Mouse (Mus musculus) MEL (cell line): ENCODE data around the gene Chd3. TPM values are rescaled to one million over a fixed set of nuclear protein-coding genes. Genes with fewer than 3 reads are reported as not detected.

Experiments used
- DNase-seq: peaks from one replicate; pipeline ENCODE4 v3.0.0; 2011; ENCODE audit warnings: low read depth, low spot score
- H3K27ac ChIP-seq: 2 replicates; pipeline ENCODE4 v1.5.1; 2012; ENCODE audit warnings: low read depth, mild to moderate bottlenecking, control low read depth, low read length, moderate library complexity; ENCODE audit not compliant: control insufficient read depth
- H3K27me3 ChIP-seq, 2 experiments: fragments of 150-350 bp in 1 of 2; sonication (generic) in 1 of 2; 2 replicates each; pipeline ENCODE4 v1.6.1; 2012; ENCODE audit warnings: low read length in 2 of 2, mild to moderate bottlenecking in 2 of 2, improper control_type of control experiment in 1 of 2, moderate library complexity in 1 of 2; ENCODE audit not compliant: insufficient read depth in 2 of 2, control insufficient read depth in 1 of 2
- H3K36me3 ChIP-seq, 2 experiments: 2 replicates each; pipeline ENCODE4 v1.6.1; 2012 to 2014; ENCODE audit warnings: low read length in 2 of 2, improper control_type of control experiment in 1 of 2, inconsistent platforms in 1 of 2, mild to moderate bottlenecking in 1 of 2; ENCODE audit not compliant: insufficient read depth in 2 of 2, control insufficient read depth in 1 of 2
- H3K4me1 ChIP-seq, 2 experiments: fragments of 150-350 bp in 1 of 2; sonication (generic) in 1 of 2; 2 replicates each; pipeline ENCODE4 v1.6.1; 2012; ENCODE audit warnings: low read length in 2 of 2, improper control_type of control experiment in 1 of 2, mild to moderate bottlenecking in 1 of 2; ENCODE audit not compliant: insufficient read depth in 2 of 2, control insufficient read depth in 1 of 2
- H3K4me3 ChIP-seq, 2 experiments: fragments of 150-350 bp in 1 of 2; sonication (generic) in 1 of 2; 2 replicates each; pipeline ENCODE4 v1.5.1; 2012; ENCODE audit warnings: low read depth in 2 of 2, low read length in 2 of 2, mild to moderate bottlenecking in 2 of 2, moderate library complexity in 2 of 2, control low read depth in 1 of 2, improper control_type of control experiment in 1 of 2; ENCODE audit not compliant: control insufficient read depth in 1 of 2, insufficient read depth in 1 of 2
- H3K79me2 ChIP-seq: 2 replicates; pipeline ENCODE4 v1.6.1; 2012; ENCODE audit warnings: mild to moderate bottlenecking, low read length, moderate library complexity; ENCODE audit not compliant: control insufficient read depth, poor library complexity, insufficient read depth
- H3K9ac ChIP-seq: 2 replicates; pipeline ENCODE4 v1.6.1; 2012; ENCODE audit warnings: low read depth, mild to moderate bottlenecking, control low read depth, low read length, moderate library complexity; ENCODE audit not compliant: control insufficient read depth, poor library complexity, severe bottlenecking
- H3K9me3 ChIP-seq: fragments of 150-350 bp; sonication (generic); replicated peaks from 2 replicates; pipeline ENCODE4 v1.6.1; 2012; ENCODE audit warnings: mild to moderate bottlenecking, low read length, improper control_type of control experiment, moderate library complexity; ENCODE audit not compliant: insufficient read depth
- CHD1 ChIP-seq: IDR thresholded peaks from 2 replicates; pipeline ENCODE4 v1.6.1; 2012; ENCODE audit warnings: low read depth, mild to moderate bottlenecking, inconsistent platforms, low read length, improper control_type of control experiment
- CTCF ChIP-seq, 3 experiments: IDR thresholded peaks in 2 of 3; conservative IDR thresholded peaks in 1 of 3; 2 replicates each; pipeline ENCODE4 v1.5.1; 2011 to 2012; ENCODE audit warnings: low read length in 3 of 3, low read depth in 2 of 3, mild to moderate bottlenecking in 2 of 3, improper control_type of control experiment in 1 of 3, inconsistent platforms in 1 of 3, mixed read lengths in 1 of 3, moderate library complexity in 1 of 3; ENCODE audit not compliant: control insufficient read depth in 1 of 3, insufficient read depth in 1 of 3, poor library complexity in 1 of 3, severe bottlenecking in 1 of 3
- E2F4 ChIP-seq: IDR thresholded peaks from 2 replicates; pipeline ENCODE4 v1.6.1; 2011; ENCODE audit warnings: low read depth, low read length, improper control_type of control experiment, borderline replicate concordance
- ELF1 ChIP-seq: IDR thresholded peaks from 2 replicates; pipeline ENCODE4 v1.6.1; 2014; ENCODE audit warnings: low read depth, mild to moderate bottlenecking, inconsistent platforms, low read length, improper control_type of control experiment, moderate library complexity
- EP300 ChIP-seq, 2 experiments: IDR thresholded peaks; 2 replicates each; pipeline ENCODE4 v1.6.1; 2011; ENCODE audit warnings: improper control_type of control experiment in 2 of 2, low read length in 2 of 2, low read depth in 1 of 2, mild to moderate bottlenecking in 1 of 2
- ETS1 ChIP-seq: IDR thresholded peaks from 2 replicates; pipeline ENCODE4 v1.6.1; 2012; ENCODE audit warnings: low read depth, mild to moderate bottlenecking, inconsistent platforms, low read length, improper control_type of control experiment, moderate library complexity
- GABPA ChIP-seq: IDR thresholded peaks from 2 replicates; pipeline ENCODE4 v1.6.1; 2012; ENCODE audit warnings: low read depth, mild to moderate bottlenecking, inconsistent platforms, low read length, improper control_type of control experiment, moderate library complexity
- HCFC1 ChIP-seq: IDR thresholded peaks from 2 replicates; pipeline ENCODE4 v1.6.1; 2012; ENCODE audit warnings: low read depth, mild to moderate bottlenecking, inconsistent platforms, low read length, improper control_type of control experiment, moderate library complexity
- MAX ChIP-seq: IDR thresholded peaks from 2 replicates; pipeline ENCODE4 v1.6.1; 2011; ENCODE audit warnings: low read length, improper control_type of control experiment
- MAZ ChIP-seq: IDR thresholded peaks from 2 replicates; pipeline ENCODE4 v1.6.1; 2012; ENCODE audit warnings: low read depth, mild to moderate bottlenecking, inconsistent platforms, low read length, improper control_type of control experiment
- MXI1 ChIP-seq: IDR thresholded peaks from 2 replicates; pipeline ENCODE4 v1.6.1; 2011; ENCODE audit warnings: mild to moderate bottlenecking, low read depth, low read length, improper control_type of control experiment
- NELFE ChIP-seq: IDR thresholded peaks from 2 replicates; pipeline ENCODE4 v1.6.1; 2011; ENCODE audit warnings: low read depth, low read length, improper control_type of control experiment
- POLR2AphosphoS5 ChIP-seq: IDR thresholded peaks from 2 replicates; pipeline ENCODE4 v1.6.1; 2012; ENCODE audit warnings: low read depth, borderline replicate concordance, mild to moderate bottlenecking, inconsistent platforms, low read length, moderate library complexity, mixed read lengths
- RCOR1 ChIP-seq: IDR thresholded peaks from 2 replicates; pipeline ENCODE4 v1.6.1; 2012; ENCODE audit warnings: low read depth, mild to moderate bottlenecking, inconsistent platforms, low read length, improper control_type of control experiment
- TBP ChIP-seq: IDR thresholded peaks from 2 replicates; pipeline ENCODE4 v1.8.0; 2011; ENCODE audit warnings: low read depth, low read length, improper control_type of control experiment
- TCF12 ChIP-seq: IDR thresholded peaks from 2 replicates; pipeline ENCODE4 v1.6.1; 2014; ENCODE audit warnings: low read depth, mild to moderate bottlenecking, inconsistent platforms, low read length, improper control_type of control experiment, moderate library complexity
- USF1 ChIP-seq: IDR thresholded peaks from 2 replicates; pipeline ENCODE4 v1.6.1; 2014; ENCODE audit warnings: low read depth, mild to moderate bottlenecking, inconsistent platforms, low read length, improper control_type of control experiment, moderate library complexity
- ZC3H11A ChIP-seq: IDR thresholded peaks from 2 replicates; pipeline ENCODE4 v1.6.1; 2012; ENCODE audit warnings: low read depth, mild to moderate bottlenecking, inconsistent platforms, low read length, improper control_type of control experiment
- ZKSCAN1 ChIP-seq: IDR thresholded peaks from 2 replicates; pipeline ENCODE4 v1.6.1; 2012; ENCODE audit warnings: low read depth, mild to moderate bottlenecking, inconsistent platforms, low read length, improper control_type of control experiment, moderate library complexity
- ZMIZ1 ChIP-seq: IDR thresholded peaks from 2 replicates; pipeline ENCODE4 v1.6.1; 2012; ENCODE audit warnings: low read depth, mild to moderate bottlenecking, inconsistent platforms, low read length, improper control_type of control experiment, moderate library complexity
- ZNF384 ChIP-seq: IDR thresholded peaks from 2 replicates; pipeline ENCODE4 v1.6.1; 2012; ENCODE audit warnings: low read depth, mild to moderate bottlenecking, inconsistent platforms, low read length, improper control_type of control experiment
- polyA plus RNA-seq, 2 experiments: library from polyadenylated mRNA; stranded (reverse) in 1 of 2; unstranded in 1 of 2; fragments of >175 nt in 1 of 2; fragments of >200 nt in 1 of 2; gene quantifications; 2 replicates each; pipeline versions ENCODE4 v1.2.1 to v1.2.4; 2012; ENCODE audit warnings: low replicate concordance in 2 of 2, low read depth in 1 of 2; ENCODE audit not compliant: insufficient read length in 2 of 2, insufficient read depth in 1 of 2, missing spikeins in 1 of 2
- total RNA-seq: library from RNA; depleted of rRNA; stranded (reverse); fragments of 300-350 nt; gene quantifications from 2 replicates; pipeline ENCODE4 v1.2.3, GENCODE M21; 2012

Chd3 gene
- total and polyA plus RNA-seq, 3 experiments, result 37.3 to 84.9 TPM; not detected in 1

DNA sequence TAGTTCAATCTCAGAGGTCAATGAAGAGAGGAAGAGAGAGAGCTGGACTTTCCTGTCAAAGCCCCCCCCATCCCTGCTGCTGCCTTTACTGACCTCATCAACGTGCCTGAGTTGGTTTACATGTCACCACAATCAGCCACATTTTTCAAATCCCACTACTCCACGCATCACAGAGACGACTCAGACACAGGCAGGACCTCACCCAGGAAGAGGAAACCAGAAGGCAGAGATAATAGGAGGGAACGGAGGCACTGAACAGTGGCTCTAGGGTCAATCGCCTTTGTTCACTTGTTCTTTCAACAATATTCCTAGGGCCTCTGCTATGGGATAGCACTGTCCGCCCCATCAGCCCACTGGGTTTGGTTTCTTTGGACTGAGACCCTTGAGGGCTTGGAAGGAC, 41.6 kb downstream of the Chd3 start (continued):
- TF ChIP-seq TBP (no peak), HCFC1 (no peak), E2F4 (no peak), ZMIZ1 (no peak), POLR2AphosphoS5 (no peak), USF1 (no peak), CTCF (IDR thresholded peaks at IDR 0.05 in 2 of 3, conservative IDR thresholded peaks at IDR 0.05 in 1 of 3; ENCODE audit: control insufficient read depth in 1 of 3, insufficient read depth in 1 of 3, low read depth in 2 of 3, low read length in 3 of 3, poor library complexity in 1 of 3, severe bottlenecking in 1 of 3) (no peak), GABPA (no peak), ZC3H11A (no peak), CHD1 (no peak), ZNF384 (no peak), MAX (no peak), NELFE (no peak), MXI1 (no peak)

DNA sequence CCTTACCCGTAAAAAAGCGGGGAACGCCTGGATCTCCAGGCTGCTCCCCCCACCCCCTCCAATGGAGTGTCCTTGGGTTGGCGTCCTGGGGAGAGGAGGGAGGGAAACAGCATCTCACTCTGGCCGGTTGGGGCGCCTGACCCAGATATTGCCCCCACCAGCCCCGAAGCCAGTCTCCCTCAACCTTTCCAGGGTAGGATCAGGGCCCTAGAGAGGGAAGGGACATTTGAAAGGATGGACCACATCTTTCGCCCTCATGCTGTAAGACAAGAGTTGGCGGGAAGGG, 42.1 kb downstream of the Chd3 start:
- no peak for TF ChIP-seq TCF12
- TF ChIP-seq CTCF (IDR thresholded peaks at IDR 0.05 in 2 of 3, conservative IDR thresholded peaks at IDR 0.05 in 1 of 3; ENCODE audit: control insufficient read depth in 1 of 3, insufficient read depth in 1 of 3, low read depth in 2 of 3, low read length in 3 of 3, poor library complexity in 1 of 3, severe bottlenecking in 1 of 3), result 0 out of 6 replicates have a peak, but pooled peaks of 1 of the 3 experiments have one; percentile 11
- TF ChIP-seq MAZ, result peak; percentile 23; the same call in 1 of the 2 replicates
- no peak for TF ChIP-seq ELF1
- TF ChIP-seq RCOR1, result no peak
- H3K27me3 ChIP-seq, result no peaks in the 10 kb centered on the region
- H3K9ac ChIP-seq, result peak overlapping the region; percentile 70
- no peak overlapping the region for H3K27ac ChIP-seq
- H3K9me3 ChIP-seq, result no peaks in the 10 kb centered on the region
- peaks cover 16 to 39% of the 10 kb centered on the region in 2 experiments for H3K4me1 ChIP-seq
- peak overlapping the region; percentile 67 to 82; a peak in 1 of 4 replicates for H3K4me3 ChIP-seq
- H3K36me3 ChIP-seq, result peaks cover 0 to 33% of the 10 kb centered on the region in 2 experiments; a peak in 2 of 4 replicates
- peaks cover 15% of the 10 kb centered on the region for H3K79me2 ChIP-seq
- DNase-seq, result peak; percentile 23

DNA sequence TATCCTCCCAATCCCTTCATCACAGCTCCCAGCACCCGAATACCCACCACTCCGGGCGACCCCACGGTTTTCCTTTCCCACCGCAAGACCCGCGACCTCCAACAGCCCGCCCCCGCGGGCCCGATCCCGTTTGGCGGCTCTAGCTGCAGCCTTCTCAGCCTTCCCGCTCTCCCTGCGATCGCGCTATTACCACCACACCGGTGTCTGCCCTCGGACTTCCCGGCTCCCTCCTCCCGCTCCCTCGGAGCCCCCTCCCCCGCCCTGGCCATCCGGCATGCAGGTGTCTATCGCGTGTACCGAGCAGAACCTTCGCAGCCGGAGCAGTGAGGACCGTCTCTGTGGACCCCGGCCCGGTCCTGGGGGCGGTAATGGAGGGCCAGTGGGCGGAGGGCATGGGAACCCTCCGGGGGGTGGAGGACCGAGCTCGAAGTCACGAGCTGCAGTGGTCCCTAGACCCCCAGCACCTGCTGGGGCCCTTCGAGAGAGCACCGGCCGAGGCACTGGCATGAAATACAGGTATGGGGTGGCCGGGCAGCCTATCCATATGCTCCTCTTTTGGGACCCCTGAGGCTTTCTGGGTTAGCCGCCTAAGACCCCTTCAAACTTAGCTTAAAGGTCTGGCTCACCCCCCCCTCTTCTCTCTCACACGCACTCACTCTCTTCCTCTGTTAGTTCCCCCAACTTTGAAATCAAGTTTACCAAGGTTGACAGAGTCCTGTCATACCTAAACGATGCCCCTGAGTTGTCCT, 42.6 kb downstream of the Chd3 start:
- peaks cover 16 to 42% of the 10 kb centered on the region in 2 experiments for H3K4me1 ChIP-seq
- H3K9ac ChIP-seq, result peak overlapping the region; percentile 70
- no peaks in the 10 kb centered on the region for H3K9me3 ChIP-seq
- H3K27me3 ChIP-seq, result no peaks in the 10 kb centered on the region
- H3K36me3 ChIP-seq, result peaks cover 0 to 33% of the 10 kb centered on the region in 2 experiments; a peak in 2 of 4 replicates
- H3K27ac ChIP-seq, result peak overlapping the region; percentile 42
- DNase-seq, result peak; percentile 24
- peaks cover 16% of the 10 kb centered on the region for H3K79me2 ChIP-seq
- peak overlapping the region; percentile 67 to 82 for H3K4me3 ChIP-seq
- no peak for TF ChIP-seq USF1
- no peak for TF ChIP-seq MAX
- no peak for TF ChIP-seq ZC3H11A
- no peak for TF ChIP-seq EP300 (IDR thresholded peaks at IDR 0.05; ENCODE audit: low read depth in 1 of 2, low read length in 2 of 2)
- no peak for TF ChIP-seq NELFE
- no peak for TF ChIP-seq ETS1
- no peak for TF ChIP-seq ZKSCAN1
